Mouse (Mus musculus): ENCODE data around the gene Gm45808.

DNA sequence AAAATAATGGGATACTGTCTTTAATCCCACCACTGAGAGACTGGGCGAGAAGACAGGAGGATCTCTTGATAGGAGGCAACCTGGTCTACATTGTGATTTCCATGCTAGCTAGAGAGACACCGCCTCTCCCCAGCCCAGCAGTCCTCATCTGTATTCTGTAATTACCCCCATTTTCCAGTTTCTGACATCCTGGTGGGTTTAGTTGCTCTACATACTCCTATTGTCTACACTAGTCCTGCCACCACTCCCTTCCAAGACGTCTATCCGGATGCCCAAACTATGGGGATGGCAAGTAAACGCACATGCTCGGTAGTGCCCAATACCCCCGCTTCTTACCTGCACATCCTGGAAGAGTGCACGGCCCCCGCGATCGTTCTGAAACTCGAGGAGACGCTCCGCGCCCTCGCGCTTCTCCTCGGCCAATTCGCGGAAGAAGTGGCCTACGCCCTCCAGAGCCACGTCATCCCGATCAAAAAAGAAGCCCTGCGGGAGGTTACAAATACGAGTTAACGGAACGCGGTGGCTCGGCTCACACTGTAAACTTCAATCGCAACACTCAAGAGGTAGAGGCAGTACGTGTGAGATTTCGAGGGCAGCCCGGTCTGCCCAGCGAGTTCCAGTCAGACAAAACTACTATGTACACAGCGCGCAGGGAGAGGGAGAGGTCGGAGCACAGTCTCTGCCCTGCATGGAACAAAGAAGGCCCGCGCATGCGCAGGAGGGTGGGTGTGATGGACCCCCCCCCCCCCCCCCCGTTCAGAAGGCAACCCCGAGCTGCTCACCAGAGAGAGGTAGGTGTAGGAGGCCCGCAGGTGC lies 27.7 kb downstream of the Gm45808 start:
- TF ChIP-seq CTCF (IDR thresholded peaks at IDR 0.05; ENCODE audit: low read depth) (no peak), EP300 (optimal IDR thresholded peaks at IDR 0.05) (no peak)

All from stomach, postnatal 0 days (tissue).